Mouse (Mus musculus) cerebellum, adult 11 months (tissue): Measurements from ENCODE around the gene Ldlrad3.

ENCODE experiments used
- DNase-seq: peaks from one replicate; pipeline ENCODE4 v3.0.0; 2022

The Ldlrad3 gene

DNA sequence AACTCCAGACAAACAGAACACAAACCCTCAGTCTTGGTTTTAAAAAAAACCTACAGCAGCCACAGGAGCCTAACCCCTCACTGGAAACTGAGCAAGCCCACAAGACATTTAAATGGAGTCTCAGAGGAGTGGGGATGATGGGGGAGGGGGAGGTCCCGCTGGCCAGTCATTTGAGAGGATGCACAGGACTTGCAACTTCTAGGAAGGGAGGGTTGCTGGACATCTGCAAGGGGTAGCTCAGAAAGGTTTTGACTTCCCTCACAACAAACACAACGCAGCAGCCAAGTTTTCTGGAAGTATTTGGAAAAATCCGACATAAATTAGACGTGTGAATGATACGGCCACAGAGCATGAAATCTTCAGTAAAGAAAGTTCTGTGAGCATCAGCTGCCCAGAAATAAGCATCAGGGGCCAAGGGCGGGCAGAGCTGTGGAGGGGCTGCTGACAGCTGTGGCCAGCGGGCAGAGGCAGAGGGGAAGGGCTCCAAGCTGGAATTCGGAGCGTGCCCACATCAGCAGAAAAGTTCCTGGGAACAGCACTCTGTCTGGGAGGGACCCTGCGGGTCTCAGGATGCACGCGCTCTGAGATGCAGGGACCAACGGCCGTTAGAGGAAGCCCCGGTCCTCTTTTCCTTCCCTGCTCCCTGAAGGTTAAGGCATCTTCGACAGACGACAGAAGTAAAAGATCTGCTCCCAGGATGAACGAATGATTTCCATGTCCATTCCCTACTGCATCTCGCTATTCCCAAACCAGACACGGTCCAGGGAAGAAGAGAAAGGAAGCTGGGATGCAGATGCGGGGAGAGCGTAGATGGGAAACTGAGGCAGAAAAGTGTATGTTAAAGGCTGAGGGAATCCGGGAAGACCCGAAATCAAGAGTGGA lies 875 bp downstream of the Ldlrad3 start:
- DNase-seq: no peak

DNA sequence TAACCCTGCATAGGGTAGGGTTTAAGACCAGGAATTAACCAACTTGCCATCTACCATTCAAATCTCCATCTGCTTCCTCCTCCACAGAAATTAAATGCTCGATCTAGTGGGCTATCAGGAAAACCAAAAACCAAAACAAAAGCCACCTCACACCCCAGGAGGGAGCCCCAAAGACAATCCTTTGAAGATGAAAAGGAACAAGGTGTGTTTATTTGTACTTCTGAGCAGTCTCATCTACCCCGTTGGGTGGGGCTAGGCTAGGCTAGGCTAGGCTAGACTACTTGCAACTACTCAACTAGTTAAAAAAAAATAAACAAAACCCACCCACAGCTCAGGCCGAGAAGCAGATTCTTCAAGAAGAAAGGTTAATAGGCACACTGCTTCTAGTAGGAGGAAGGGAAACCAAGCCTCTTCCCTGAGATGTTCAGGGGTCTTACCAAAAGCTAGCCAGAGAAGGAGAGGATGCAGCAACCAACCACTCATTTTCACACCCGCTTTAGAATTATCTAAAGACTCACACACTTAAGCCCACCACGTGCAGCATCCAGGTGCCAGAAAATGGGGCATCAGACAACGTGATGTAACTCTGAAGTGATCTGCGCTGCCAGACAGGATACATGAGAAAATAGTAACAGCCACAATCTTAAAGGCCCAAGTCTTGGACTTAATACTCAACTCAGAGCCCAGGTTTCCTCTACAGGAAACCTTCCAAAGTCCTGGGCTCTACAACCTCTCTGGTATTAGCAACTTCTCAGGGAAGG lies 2.3 kb downstream of the Ldlrad3 start:
- no peak for DNase-seq

DNA sequence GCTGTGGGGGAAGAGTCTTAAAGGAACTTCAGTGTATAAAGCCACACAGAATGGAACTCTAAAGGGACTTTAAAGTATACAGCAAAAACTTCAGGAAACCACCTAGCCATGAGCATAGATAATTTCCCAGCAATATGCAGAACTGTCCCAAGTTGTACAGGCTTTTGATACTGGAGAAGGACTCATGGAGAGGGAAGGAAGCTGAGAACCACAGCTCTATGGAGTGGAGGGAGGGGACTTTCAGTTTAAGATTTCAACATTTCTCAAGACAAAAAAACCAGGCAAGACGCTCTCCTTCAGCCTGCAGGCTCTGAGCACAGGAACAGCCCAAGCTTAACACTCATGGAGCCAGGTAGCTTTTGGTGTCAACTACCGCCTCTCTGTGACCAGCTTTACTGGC lies 4.7 kb downstream of the Ldlrad3 start:
- no peak for DNase-seq

DNA sequence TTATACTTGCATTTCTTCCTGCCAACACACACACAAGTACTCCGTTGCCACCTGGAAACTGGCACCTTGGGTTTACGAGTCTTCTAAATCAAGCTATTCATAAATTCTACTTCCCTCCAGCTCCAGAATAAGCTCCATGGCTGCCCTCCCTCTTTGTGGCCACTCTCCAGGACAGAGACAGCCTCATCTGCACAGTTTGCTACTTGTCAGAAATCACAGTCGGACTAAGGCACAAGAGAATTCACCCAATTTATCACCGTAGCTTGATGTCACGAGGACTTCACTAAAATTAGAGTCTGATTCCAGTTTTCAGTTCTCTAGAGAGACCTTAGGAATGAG lies 9.8 kb downstream of the Ldlrad3 start:
- no peak for DNase-seq

DNA sequence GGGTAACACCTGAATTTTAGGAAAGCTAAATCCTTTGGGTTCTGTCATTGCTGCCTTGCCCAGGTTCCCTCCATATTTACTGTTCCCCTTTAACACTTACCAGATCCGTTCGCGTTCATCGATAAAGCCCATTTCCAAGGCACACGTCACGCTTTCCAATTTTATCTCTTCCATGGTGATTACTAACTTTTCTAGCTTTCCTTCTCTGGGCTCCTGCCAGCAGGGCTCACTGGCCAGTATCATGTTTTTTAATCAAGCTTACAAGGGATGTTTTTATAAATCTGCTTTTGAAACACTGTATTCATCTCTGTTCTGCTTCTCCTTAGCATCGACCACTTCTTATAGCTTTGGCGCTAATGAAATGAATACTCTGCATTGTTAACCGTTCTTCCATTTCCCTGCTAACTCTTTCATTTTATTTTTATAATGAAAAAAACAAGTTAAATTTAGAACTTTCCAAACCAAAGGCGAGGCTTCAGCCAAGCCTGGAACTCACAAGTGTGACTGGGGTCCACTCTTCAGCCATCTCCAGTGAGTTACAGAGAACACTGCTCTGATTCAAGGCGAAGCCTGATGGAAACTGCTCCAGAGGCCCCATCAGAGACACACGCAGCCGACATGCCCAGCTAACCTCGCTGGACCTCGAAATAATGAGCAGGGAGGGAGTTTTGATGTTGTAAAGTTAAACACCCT lies 10.3 kb downstream of the Ldlrad3 start:
- DNase-seq: no peak

DNA sequence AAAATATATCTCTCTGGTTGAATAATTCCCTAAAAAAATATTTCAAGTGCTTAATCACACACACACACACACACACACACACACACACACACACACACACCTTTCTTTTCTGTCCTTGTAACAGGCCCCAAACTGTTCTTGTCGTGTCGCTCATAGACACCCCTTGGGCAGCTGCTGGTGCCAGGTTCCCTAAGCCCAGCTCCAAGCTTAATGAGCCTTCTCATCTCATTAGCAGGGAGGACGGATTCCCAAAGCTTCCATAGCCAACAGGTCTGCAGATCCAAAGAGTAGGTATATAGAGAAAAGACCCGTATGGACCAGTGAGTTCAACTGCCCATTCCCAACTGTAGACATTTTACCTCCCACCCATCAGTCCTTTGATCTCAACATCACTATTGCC lies 13.7 kb downstream of the Ldlrad3 start:
- DNase-seq: no peak

DNA sequence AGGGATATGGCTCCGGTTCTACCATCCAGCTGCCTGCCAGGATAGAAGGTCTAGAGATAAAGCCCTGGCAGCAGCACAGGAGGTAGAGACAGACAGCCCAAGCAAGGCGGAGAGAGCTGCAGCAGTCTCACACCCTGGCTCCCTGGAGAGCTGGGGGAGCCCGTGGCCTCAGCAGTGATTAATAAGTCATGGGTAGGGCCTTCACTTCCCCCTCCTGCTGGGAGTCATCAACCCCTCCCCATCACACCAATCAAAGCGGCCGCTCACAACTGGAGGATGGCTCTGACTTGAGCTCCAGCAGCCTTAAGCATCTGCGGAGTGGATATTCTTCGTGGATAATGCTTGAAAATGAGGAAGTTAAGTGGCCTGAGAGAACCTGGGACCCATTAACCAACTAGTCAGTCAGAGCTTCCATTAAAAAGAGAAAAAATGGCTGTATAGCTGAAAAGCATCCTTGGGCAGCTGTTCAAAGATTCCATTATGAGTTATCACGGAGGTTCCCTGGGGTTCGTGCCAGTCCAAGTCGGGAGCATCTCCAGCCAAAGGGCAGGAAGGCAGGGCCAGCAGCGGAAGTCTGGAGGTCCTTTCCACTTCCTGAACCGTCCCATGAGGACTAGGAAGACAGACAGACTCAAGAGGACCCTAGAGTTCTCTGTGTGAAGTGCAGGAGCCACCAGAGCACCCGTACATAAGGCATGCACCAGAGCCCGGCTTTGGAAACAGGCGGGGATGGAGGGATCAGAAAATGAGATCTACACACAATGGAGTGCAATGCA lies 19.4 kb downstream of the Ldlrad3 start:
- DNase-seq: no peak

DNA sequence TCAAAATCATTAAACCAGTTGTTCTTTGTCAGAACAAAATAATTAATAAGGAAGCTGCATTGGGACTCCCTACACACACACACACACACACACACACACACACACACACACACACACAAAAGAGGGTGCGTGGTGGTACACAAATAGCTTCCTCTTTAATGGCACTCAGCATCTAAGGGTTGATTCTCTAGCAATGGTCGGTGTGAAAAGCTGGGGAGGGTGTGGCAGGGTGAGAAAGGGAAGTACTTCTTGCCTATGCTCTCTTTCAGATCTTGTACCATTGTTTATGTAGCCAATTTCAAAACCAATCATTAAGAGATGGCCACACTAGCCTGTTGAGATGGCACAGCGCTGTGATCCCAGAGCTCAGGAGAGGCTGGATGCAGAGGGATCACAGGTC lies 23.1 kb downstream of the Ldlrad3 start:
- DNase-seq: no peak

DNA sequence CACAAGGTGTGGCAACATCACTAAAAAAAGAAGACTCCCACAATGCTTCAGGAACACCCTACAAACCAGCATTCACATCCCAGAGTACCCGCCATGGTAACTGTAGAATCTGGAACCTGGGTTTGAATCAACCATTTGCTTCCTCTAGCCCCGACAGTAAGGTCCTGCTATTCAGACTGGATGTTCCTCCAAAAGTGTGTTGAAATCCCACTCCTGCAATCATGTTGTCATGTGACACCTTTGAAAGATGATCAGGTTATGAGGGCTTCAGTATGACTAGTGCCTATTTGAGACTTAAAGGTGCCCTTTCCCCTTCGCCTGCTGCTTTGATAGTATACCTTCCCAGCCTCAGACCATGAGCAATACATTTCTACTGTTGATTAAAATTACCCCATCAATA lies 28.6 kb downstream of the Ldlrad3 start:
- no peak for DNase-seq

DNA sequence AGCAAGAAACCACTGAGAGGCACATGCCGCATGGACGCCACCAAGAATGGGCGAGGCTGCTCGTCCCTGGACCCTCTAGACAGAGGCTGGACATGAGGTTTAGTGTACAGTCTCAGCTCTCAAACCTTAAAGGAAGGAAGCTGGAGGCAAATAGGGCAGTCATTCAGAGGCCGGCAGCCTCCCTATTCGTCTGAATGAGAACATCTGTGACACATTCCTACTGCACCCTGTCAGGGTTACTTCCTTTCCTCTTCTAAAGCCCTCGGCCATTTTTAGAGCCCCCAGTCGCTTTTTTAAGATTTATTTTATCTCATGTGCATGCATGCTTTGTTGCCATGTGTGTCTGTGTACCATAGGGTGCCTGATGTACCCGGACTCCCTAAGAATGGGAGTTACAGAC lies 29.2 kb downstream of the Ldlrad3 start:
- no peak for DNase-seq

DNA sequence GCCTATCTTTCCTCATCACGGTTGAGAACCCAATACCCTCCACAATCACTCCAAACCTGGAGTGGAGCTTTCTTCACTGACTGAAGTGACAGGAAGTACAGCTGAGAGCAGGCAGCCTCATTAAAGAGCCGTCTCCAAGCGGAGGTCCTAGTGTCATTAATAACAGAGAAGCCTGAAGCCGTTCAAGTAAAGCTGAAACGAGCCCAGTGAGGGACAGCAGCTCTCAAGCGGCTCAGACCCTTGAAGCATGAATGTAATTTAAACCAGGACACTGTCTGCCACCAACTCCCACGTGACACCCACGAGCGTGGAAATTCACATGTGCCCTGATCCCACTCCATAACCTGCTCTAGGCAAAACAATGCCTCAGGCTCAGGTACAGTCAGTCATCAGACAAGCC lies 29.7 kb downstream of the Ldlrad3 start:
- DNase-seq: no peak

DNA sequence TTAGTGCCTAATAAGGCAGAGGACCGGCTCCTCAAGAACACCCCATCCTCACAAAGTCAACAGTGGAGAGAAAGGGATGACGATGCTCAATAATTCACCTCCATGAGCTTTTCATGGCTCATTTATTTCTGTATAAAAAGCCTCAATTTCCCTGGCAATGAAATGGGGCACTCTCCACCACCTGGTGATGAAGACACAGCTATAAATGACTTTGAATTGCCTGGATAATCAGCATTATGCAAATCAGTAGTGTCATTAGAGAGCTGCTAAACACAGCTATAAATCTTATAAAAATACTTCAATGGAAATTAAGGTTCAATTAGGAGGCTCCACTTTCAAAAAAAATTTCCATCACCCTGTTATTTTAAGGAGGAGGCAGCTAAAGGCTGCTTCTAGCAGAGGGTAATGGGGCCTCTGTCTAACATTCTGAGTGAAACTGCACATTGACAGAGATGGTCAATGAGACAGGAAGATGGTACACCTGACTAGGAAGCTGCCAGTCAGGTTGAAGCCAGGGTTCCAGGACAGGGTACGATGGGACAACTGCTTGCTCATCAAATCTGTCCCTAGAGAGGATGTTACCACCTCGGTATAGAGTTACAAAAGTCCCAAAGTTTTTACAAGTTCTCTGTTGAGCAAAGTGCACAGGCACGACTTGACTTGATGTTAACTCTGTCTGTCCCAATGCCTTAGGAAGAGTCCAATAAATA lies 30.7 kb downstream of the Ldlrad3 start:
- no peak for DNase-seq

DNA sequence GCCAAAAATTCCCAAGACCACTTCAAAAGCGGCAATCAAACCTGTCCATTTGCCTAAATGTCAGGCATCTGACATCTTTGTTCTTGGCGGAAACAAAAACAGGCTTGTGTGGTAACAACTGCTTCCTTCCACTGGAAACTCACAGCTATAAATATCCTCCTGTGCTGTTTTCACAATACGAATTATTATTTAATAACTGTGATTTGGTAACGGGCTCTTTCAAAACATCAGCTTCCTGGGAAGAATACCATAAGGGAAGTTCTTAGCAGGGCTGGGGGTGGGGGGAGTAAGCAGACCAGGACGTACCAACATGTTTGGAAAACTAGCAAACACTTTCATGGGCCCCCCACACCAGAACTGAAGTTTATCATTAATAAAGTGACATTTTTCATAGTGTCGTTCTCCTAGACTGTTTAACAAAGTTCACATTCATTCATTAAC lies 31.4 kb downstream of the Ldlrad3 start:
- DNase-seq: no peak

DNA sequence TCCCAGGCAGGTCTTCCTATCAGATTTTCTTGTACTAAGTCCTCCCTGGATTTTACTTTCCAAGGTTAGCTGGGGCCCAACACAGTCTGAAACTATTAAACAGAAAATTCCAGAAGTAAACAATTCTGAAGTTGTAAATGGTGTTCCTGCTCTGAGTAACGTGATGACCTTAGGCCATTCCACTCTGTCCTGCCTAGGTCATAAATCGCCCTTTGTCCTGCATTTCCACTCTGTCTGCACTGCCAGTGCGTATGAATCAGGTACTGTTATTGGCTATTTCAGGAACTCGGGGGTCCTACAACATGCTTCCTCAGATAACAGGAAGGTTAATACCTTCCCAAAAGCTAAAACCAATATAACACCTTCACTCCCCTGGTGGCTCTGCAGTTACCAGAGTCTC lies 31.9 kb downstream of the Ldlrad3 start:
- DNase-seq: no peak

DNA sequence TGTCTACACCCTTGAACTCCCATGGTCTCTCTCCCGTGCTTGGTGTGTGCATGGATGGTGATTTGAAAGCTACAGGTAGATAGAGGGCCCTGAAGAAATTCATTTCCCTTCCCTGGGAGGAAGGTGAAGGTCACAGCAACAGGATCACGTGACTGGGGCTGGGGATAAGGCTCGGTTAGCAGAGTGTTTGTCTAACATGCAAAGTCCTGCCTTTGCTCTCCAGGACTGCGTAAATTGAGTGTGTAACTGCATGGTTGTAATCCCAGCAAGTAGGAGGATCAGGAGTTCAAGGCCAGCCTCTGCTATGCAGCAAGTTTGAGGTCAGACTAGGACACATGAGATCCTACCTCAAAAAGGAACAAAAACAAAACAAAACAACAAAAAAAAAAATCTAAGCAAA lies 32.7 kb downstream of the Ldlrad3 start:
- DNase-seq: no peak

DNA sequence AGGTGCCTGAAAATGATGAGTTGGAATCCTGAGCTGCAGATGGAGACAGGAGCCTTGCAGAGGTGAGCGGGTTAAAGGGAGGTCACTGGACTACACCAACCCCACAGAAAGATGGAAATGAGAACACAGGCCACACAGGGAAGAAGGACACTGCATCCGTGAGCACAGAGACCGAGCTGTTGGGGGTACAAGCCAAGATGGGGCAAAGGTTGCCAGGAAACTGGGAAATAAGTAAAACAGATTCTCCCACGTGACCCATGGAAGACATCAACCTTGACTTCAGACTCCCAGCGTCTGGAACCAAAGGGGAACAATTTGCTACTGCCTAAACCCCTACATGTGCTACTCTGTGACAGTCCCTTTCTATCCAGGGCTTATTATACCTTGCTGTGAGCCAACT lies 33.3 kb downstream of the Ldlrad3 start:
- no peak for DNase-seq

DNA sequence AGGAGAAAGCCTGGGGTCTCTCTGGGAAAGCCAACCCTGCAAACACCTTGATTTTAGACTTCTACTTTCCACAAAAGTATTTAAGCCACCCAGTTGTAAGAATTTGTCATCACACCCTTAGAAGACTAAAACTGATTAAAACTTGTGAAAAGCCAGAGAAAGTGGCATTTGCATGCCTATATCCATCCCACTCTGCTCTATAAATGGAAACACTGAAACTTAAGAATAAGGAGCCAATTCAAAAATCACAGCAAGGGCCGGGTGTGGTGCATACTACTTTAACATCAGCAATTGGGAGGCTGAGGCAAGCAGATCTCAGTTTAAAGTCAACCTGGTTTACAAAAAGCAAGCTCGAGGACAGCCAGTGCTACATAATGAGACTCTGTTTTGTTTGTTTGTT lies 37.1 kb downstream of the Ldlrad3 start:
- DNase-seq: no peak

DNA sequence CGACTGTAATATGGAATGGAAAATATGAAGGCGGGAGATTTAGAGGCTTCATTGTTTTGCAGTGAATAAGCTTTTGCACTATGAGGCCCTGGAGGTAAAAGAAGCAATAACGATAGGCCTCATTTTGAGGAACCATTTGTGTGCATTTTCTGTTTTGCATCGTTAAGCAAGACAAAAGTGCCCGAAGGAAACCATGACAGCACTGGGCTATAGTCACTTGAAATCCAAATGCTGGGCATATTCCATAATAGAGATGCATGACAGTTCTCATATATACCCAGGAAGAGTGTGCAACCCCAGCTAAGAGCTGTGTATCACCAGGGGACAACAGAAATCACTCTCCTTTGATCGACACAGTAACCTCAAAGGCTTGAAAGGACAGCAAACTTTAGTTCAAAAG lies 38.1 kb downstream of the Ldlrad3 start:
- no peak for DNase-seq

DNA sequence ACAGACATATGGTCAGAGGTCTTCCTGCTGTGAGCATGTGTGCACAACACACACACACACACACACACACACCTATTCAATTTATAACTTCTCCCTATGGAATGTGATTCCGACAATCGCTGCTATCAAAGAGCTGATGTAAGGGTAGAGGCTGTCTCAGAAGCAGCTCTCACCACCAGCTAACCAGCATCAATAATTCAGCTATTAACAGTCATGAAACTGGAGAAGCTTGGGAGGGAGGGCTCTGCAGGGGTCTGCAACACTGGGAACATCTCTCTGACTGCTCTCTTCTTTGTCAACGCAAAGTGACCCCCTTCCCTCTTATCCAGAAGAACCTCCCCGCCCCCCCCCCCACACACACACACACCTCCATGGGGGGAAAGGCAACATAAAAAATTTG lies 38.6 kb downstream of the Ldlrad3 start:
- no peak for DNase-seq

DNA sequence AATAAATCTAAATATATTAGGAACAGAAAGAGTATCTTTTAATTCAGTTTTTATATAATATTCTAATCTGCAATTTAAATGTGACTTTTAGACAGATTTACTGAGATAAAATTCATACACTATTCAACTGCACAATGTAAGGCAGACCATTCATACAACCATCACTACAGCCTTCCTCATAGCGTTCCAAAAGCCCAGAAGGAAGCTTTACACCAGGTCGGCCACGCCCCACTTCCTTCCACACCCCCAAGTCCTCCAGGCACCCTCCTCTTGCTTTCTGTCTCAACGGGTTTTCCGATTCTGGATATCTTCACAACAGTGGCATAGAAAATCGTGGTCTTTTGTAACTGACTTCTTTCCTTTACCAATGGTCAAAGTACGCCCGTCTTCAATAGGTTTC lies 39.8 kb downstream of the Ldlrad3 start:
- no peak for DNase-seq

DNA sequence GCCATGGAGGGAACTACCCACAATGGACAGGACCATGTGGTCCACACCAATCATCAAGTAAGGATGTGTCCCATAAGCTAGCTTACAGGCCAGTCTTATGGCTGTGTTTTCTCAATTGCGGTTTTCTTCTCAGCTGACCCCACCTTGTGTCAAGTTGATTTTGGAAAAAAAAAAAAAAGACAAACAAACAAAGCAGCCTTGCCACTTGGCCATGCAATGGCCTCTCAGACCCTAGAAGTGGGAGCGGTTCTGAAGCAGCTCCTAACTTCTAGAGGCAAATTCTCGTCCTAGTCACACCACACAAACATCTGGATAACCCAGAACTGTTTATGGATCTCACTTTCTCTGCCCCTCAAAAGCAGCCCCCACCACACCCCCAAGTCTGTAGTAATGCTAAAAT lies 41.1 kb downstream of the Ldlrad3 start:
- no peak for DNase-seq

DNA sequence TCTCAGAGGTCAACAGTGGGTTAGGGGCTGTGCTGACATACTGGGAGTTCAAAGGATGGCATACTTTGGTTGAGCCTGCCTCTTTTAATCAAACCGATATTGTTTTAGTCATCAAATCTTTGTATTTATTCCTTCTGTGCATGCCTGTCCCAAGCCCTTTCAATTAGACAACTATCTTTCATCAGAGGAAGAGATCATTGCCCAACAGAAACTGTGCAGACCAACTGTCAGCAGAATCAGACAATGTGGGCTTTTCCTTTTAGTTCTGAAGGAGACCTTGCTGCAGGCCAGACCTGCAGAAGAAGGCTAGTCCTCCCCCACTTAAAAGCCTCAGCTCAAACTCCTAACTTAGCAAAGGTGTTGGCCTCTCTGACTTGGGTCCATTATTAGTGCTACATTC lies 41.9 kb downstream of the Ldlrad3 start:
- no peak for DNase-seq
